Comparison of ENCODE assay signal across 10 mouse cellular contexts in genomic region chr6:43021967-43022366, GRCm38 (mm10).
DNase-seq lines count a peak whose midpoint lies in the region; ATAC-seq and TF ChIP-seq lines count a peak whose summit lies in the region.
"Had no signal": no experiment of that assay in that cellular context is flagged by ENCODE, and none has a peak within 500 bp of the region (broad histone marks: within the 10 kb centered on the region; RNA-seq: fewer than 3 reads in every experiment).

No protein-coding gene starts in this region.

- peak; percentile 1 to 7 for DNase-seq in kidney, adult 8-10 months
- no peak for DNase-seq in kidney, postnatal 25 days
- peak; percentile 18 for DNase-seq in thymus, postnatal 0 days (ENCODE audit: low spot score)
- DNase-seq in thymus, postnatal 14 days = no peak
- DNase-seq in naive thymus-derived CD4-positive, alpha-beta T cell, adult 2 months (ENCODE audit: low read depth) = peak; percentile 13
- DNase-seq in spleen, postnatal 36 days (ENCODE audit: low spot score in 2 of 2) = no peak

- H3K4me1 ChIP-seq in cortical plate, adult 2 months (ENCODE audit: control insufficient read depth, insufficient read depth, low read length) = no peaks in the 10 kb centered on the region
- H3K4me1 ChIP-seq: limb, embryonic 13.5 days; stomach, embryonic 15.5 days had no signal

- H3K4me3 ChIP-seq in cortical plate, adult 2 months (ENCODE audit: insufficient read depth, low read length) = no peak overlapping the region
- H3K4me3 ChIP-seq: limb, embryonic 13.5 days; stomach, embryonic 15.5 days had no signal

- no peak for ATAC-seq in megakaryocyte, adult 5-6 weeks (ENCODE audit: poor library complexity, severe bottlenecking)

- no peak for TF ChIP-seq POLR2A in cortical plate, adult 2 months (IDR thresholded peaks at IDR 0.05; ENCODE audit: extremely low read depth, insufficient read depth, low read length)

- no peak overlapping the region for H3K27ac ChIP-seq in cortical plate, adult 2 months (ENCODE audit: insufficient read depth, low read length)
- H3K27ac ChIP-seq: limb, embryonic 13.5 days; stomach, embryonic 15.5 days had no signal

- peak; percentile 62; the same call in 1 of the 2 replicates for TF ChIP-seq CTCF in cortical plate, adult 2 months (IDR thresholded peaks at IDR 0.05; ENCODE audit: extremely low read depth, insufficient read depth, low read length)

Comparison
In these comparisons a context has a peak if more than half of its experiments do, and no peak if none do; other contexts are left out.
1. DNase-seq: peak in kidney, adult 8-10 months (2 of 2), thymus, postnatal 0 days (single experiment) and naive thymus-derived CD4-positive, alpha-beta T cell, adult 2 months (single experiment); none in kidney, postnatal 25 days (0 of 2), thymus, postnatal 14 days (single experiment) and spleen, postnatal 36 days (0 of 2).